Mouse (Mus musculus) ES-E14 (cell line): Measurements from ENCODE around the gene Fry. TPM values are rescaled to one million over a fixed set of nuclear protein-coding genes. Genes with fewer than 3 reads are reported as not detected.

Experiments used
- DNase-seq: peaks from one replicate; pipeline ENCODE4 v3.0.0-alpha.2; 2013; ENCODE audit warnings: low read depth, low spot score
- H3K27ac ChIP-seq: 2 replicates; pipeline ENCODE4 v1.5.1; 2012; ENCODE audit warnings: low read depth, mild to moderate bottlenecking, low read length, moderate library complexity, mixed read lengths; ENCODE audit not compliant: poor library complexity, insufficient read depth, severe bottlenecking
- H3K36me3 ChIP-seq: 2 replicates; pipeline ENCODE4 v1.6.1; 2012; ENCODE audit warnings: mild to moderate bottlenecking, low read length, moderate library complexity, mixed read lengths; ENCODE audit not compliant: control insufficient read depth, poor library complexity, insufficient read depth, severe bottlenecking
- H3K4me1 ChIP-seq, 2 experiments: fragments of 150-350 bp in 1 of 2; sonication (generic) in 1 of 2; 2 replicates each; pipeline ENCODE4 v1.6.1; 2012; ENCODE audit warnings: low read length in 2 of 2, mild to moderate bottlenecking in 1 of 2, mixed read lengths in 1 of 2; ENCODE audit not compliant: control insufficient read depth in 2 of 2, insufficient read depth in 2 of 2, poor library complexity in 1 of 2
- H3K4me3 ChIP-seq, 2 experiments: fragments of 150-350 bp in 1 of 2; sonication (generic) in 1 of 2; 2 replicates each; pipeline ENCODE4 v1.5.1; 2012; ENCODE audit warnings: low read length in 2 of 2, low read depth in 1 of 2, mild to moderate bottlenecking in 1 of 2, mixed read lengths in 1 of 2; ENCODE audit not compliant: insufficient read depth in 1 of 2, poor library complexity in 1 of 2, severe bottlenecking in 1 of 2
- H3K9ac ChIP-seq: 2 replicates; pipeline ENCODE4 v1.6.1; 2012; ENCODE audit warnings: low read depth, mild to moderate bottlenecking, low read length, mixed read lengths; ENCODE audit not compliant: poor library complexity, insufficient read depth, severe bottlenecking
- H3K9me3 ChIP-seq: fragments of 150-350 bp; sonication (generic); 2 replicates; pipeline ENCODE4 v1.6.1; 2012; ENCODE audit warnings: low read depth, mild to moderate bottlenecking, low read length; ENCODE audit not compliant: control insufficient read depth, insufficient read depth
- CHD2 ChIP-seq: IDR thresholded peaks from 2 replicates; pipeline ENCODE4 v1.6.1; 2014; ENCODE audit warnings: mild to moderate bottlenecking, low read depth, low read length, inconsistent platforms
- HCFC1 ChIP-seq: IDR thresholded peaks from 2 replicates; pipeline ENCODE4 v1.6.1; 2012; ENCODE audit warnings: low read length, inconsistent platforms, borderline replicate concordance; ENCODE audit not compliant: insufficient read depth
- MAFK ChIP-seq: IDR thresholded peaks from 2 replicates; pipeline ENCODE4 v1.6.1; 2014; ENCODE audit warnings: mild to moderate bottlenecking, low read depth, low read length, inconsistent platforms; ENCODE audit not compliant: insufficient read depth
- ZC3H11A ChIP-seq: IDR thresholded peaks from 2 replicates; pipeline ENCODE4 v1.6.1; 2012; ENCODE audit warnings: low read depth, mild to moderate bottlenecking, inconsistent platforms, low read length, borderline replicate concordance
- ZNF384 ChIP-seq: IDR thresholded peaks from 2 replicates; pipeline ENCODE4 v1.6.1; 2012; ENCODE audit warnings: low read depth, low read length, inconsistent platforms
- in situ Hi-C, 2 experiments: fragments of 600-800 bp; cut with MboI; formaldehyde crosslinking; loops; one replicate each; pipeline ENCODE4 v1.15.1; 2025; ENCODE audit warnings: low sequenced_read_pairs in 2 of 2, inconsistent platforms in 1 of 2; ENCODE audit not compliant: unreplicated experiment in 2 of 2
- total RNA-seq: library from RNA; depleted of rRNA; stranded (reverse); fragments of 300-350 nt; gene quantifications from 2 replicates; pipeline ENCODE4 v1.2.3, GENCODE M21; 2012

Fry gene
- total RNA-seq, 1 experiment, result 8.4 TPM

DNA sequence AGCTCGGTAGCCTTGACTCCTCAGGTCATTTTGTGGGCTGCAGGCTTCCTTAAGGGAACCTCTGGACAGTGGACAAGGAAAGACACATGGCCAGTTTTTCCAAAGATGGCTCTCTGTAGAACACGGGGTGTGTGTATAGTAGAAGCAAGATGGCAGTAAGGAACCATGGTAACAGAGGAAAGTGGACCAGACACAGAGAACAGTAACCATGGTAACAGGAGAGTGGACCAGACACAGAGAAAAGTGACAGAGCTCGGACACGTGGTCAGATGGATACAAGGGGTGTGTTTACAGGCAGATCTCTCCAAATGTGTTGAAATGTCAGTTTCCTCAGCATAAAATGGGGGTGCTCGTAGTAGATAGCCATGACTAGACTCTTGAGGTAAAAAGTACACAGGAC, 306.6 kb downstream of the Fry start:
- Histone ChIP-seq H3K9me3 (no peaks in the 10 kb centered on the region), H3K9ac (no peak overlapping the region), H3K4me1 (no peaks in the 10 kb centered on the region), H3K27ac (no peak overlapping the region), H3K36me3 (no peaks in the 10 kb centered on the region), H3K4me3 (no peak overlapping the region)
- TF ChIP-seq HCFC1 (no peak), ZNF384 (no peak), MAFK (no peak), ZC3H11A (no peak), CHD2 (no peak)
- in situ Hi-C loops, result no loop called here
- no peak for DNase-seq

DNA sequence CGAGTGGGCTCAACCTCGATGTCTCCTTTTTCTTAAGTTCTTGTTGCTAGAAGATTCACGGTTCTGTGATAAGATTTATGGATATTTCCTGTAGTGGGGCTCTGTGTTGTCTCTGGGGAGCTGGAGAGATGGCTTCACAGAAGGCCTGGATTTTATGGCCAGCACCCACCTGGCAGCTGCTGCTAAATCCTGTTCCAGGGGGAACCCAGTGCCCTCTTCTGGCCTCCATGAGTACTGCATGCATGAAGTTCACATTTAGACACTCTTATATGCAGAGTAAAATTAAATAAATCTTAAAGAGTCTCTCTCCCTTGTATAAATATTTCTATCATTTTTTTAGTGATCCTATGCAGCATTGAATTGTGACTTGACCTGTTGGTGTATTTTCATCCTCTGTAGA, 308.1 kb downstream of the Fry start:
- Histone ChIP-seq H3K4me3 (no peak overlapping the region), H3K9ac (no peak overlapping the region), H3K9me3 (no peaks in the 10 kb centered on the region), H3K4me1 (no peaks in the 10 kb centered on the region), H3K27ac (no peak overlapping the region), H3K36me3 (no peaks in the 10 kb centered on the region)
- in situ Hi-C loops, result no loop called here
- peak; percentile 52 for DNase-seq
- TF ChIP-seq HCFC1, result no peak
- 0 out of 2 replicates have a peak, but pooled peaks have one; percentile 42 for TF ChIP-seq ZC3H11A
- no peak for TF ChIP-seq MAFK
- no peak for TF ChIP-seq ZNF384
- no peak for TF ChIP-seq CHD2

DNA sequence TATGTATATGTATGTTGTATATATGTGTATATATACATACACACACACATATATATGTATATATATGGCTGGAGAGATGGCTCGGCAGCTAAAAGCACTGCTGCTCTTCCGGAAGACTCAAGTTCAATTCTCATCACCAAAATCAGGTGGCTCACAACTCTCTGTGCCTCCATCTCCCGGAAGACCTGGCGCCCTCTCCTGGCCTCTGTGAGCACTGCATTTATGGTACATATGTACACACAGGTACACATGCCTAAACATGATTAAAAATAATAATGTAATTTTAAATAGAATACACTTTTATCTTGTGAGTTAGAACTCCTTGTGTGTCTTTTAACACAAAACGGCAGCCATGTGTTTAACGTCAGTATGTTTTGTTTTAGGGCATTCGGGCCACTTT, 312.8 kb downstream of the Fry start:
- Histone ChIP-seq H3K9me3 (no peaks in the 10 kb centered on the region), H3K4me1 (no peaks in the 10 kb centered on the region), H3K36me3 (no peaks in the 10 kb centered on the region), H3K27ac (no peak overlapping the region), H3K4me3 (no peak overlapping the region), H3K9ac (no peak overlapping the region)
- TF ChIP-seq ZC3H11A, result no peak
- TF ChIP-seq MAFK, result no peak
- TF ChIP-seq CHD2, result no peak
- DNase-seq, result peak; percentile 62
- in situ Hi-C loops, result no loop called here

DNA sequence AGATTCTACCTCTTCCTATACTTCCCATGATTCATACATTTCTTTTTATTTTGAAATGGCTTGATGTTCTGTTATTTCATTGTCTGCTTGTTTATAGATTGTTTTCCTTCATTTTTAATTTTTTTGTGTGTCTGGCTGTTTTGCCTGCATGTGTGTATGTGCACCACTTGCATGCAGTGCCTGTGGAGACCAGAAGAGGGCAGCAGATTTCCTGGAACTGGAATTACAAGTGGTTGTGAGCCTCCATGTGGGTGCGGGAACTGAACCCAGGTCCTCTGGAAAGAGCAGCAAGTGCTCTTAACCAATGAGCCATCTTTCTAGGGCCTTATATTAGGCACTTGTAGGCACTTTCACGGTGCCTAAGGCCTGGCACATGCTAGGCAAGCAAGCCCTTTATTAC, 314.5 kb downstream of the Fry start:
- H3K9me3 ChIP-seq, result no peaks in the 10 kb centered on the region
- H3K9ac ChIP-seq, result no peak overlapping the region
- TF ChIP-seq ZNF384 (no peak), CHD2 (no peak), HCFC1 (no peak), MAFK (no peak), ZC3H11A (no peak)
- no peak overlapping the region for H3K27ac ChIP-seq
- H3K36me3 ChIP-seq, result no peaks in the 10 kb centered on the region
- in situ Hi-C loops, result no loop called here
- no peak for DNase-seq
- H3K4me1 ChIP-seq, result peaks cover 0 to 2% of the 10 kb centered on the region in 2 experiments; a peak in 1 of 4 replicates
- H3K4me3 ChIP-seq, result no peak overlapping the region

DNA sequence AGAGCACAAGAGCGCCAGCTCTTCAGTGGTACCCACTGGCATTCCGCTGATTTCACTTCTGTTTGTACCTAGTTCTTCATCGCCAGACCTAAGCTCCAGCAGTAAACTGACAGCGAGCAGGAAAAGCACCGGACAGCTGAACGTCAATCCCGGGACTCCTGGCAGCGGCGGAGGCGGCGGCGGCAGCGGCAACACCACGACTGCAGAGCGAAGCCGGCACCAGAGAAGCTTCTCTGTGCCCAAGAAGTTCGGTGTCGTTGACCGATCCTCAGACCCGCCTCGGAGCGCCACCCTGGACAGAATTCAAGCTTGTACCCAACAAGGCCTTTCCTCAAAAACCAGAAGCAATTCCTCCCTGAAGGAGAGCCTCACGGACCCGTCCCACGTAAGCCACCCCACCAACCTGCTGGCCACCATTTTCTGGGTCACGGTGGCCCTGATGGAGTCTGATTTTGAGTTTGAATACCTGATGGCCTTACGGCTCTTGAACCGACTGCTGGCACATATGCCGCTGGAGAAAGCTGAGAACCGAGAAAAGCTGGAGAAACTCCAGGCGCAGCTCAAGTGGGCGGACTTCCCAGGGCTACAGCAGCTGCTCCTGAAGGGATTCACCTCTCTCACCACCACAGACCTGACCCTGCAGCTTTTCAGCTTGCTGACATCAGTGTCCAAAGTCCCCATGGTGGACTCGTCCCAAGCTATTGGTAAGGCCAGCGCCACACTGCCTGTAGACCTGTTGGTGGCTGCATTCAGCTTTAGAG, 318.4 kb downstream of the Fry start:
- no peaks in the 10 kb centered on the region for H3K9me3 ChIP-seq
- DNase-seq, result no peak
- H3K27ac ChIP-seq, result no peak overlapping the region
- no peaks in the 10 kb centered on the region for H3K36me3 ChIP-seq
- peak overlapping the region; percentile 37 to 50 for H3K4me3 ChIP-seq
- peaks cover 0 to 2% of the 10 kb centered on the region in 2 experiments; a peak in 1 of 4 replicates for H3K4me1 ChIP-seq
- no peak for TF ChIP-seq CHD2
- TF ChIP-seq ZC3H11A, result no peak
- TF ChIP-seq ZNF384, result no peak
- TF ChIP-seq HCFC1, result no peak
- TF ChIP-seq MAFK, result no peak
- in situ Hi-C loops, result no loop called here
- H3K9ac ChIP-seq, result peak overlapping the region; percentile 67
